Mouse (Mus musculus): ENCODE data around the gene Dse. TPM values are rescaled to one million over a fixed set of nuclear protein-coding genes. Genes with fewer than 3 reads are reported as not detected.

Gene Dse
- total and polyA plus RNA-seq, 2 experiments = 4.4 to 12.5 TPM

DNA sequence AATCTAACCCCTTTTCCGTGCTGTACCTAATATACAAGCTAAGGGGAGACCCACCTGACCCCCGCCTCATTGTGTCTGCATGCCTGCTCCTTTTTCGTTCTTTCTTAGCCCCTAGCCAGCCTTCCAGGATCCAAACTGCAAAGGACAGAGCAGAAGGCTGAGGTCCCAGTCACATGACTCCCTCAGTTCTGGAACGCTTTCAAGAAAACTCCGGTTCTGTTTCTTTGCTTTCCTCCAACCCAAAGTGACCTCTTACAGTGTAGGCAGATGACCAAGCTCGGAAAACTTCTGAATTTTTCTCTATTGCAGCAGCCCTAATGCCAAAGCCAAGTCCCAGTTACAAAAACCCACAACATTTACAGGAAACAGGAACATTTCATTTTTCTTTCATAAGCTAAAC, 79.1 kb downstream of the Dse start:
- H3K9ac ChIP-seq (ENCODE audit: low read depth, low read length) = no peak overlapping the region
- H3K36me3 ChIP-seq (ENCODE audit: control insufficient read depth, insufficient read depth, low read length) = no peaks in the 10 kb centered on the region
- WGBS = 26% methylated on average over 6 of the region's 6 CpGs
- H3K27me3 ChIP-seq (ENCODE audit: control insufficient read depth, insufficient read depth, low read length) = no peaks in the 10 kb centered on the region
- H3K79me2 ChIP-seq (ENCODE audit: control insufficient read depth, insufficient read depth, low read length) = no peaks in the 10 kb centered on the region
- no peak for TF ChIP-seq CTCF (IDR thresholded peaks at IDR 0.05; ENCODE audit: low read depth, low read length)
- H3K4me3 ChIP-seq (ENCODE audit: insufficient read depth, low read depth, low read length) = no peak overlapping the region
- DNase-seq (ENCODE audit: extremely low read depth, low read depth, low spot score) = peak; percentile 87
- H3K27ac ChIP-seq (replicated peaks; ENCODE audit: insufficient read depth, low read depth, low read length) = peak overlapping the region; percentile 80
- H3K4me1 ChIP-seq (ENCODE audit: control insufficient read depth, insufficient read depth, low read length) = peaks cover 12% of the 10 kb centered on the region

DNA sequence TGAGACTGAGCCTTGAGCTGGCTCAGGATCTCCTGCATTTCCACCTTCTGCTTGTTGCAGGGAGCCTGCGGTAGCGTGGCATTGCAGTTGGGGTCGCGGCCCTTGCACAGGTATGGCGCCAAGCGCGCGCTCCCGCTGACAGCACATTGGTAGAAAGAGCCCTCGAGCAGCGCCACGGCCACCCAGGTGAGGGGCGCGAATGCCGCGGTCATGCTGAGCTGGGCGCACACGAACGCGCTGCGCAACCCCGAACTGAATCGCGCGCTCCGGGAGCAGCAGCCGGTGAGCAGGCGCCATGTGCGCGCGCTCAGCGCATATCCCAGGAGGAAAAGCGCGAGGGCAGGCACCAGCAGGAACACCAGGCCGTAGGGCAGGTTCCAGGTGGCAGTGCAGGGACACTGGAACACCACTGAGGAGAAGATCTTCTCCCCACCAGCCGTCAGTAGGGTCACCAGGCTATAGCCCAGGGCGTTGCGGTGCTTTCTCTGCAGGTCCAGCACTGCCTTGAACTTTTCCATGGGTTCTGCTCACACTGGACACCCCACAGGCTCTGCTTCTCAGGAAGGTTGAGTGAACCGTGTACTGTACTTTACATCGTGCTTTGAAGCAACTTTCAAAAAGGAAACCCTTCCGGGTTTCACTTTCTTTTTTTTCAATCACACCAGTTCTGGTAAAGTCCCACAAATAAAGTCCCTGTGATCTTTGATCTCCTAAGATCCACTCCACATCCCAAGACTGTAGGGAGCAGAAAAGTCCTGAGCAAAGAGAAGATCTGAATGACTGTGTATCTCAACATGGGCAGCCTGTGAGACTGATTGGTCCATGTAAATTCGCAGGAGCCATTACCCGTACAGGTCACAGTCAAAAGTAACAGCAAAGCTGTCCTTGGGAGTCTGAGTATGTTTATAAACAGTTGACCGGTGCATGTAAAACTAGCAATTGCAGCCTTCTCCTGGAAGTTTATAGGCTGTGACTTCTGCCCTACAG, 79.8 kb downstream of the Dse start, which contains the start of gene Calhm6:
Gene Calhm6, minus strand, starts transcription at position 593 of the 987 bp plus-strand sequence.
- H3K4me1 ChIP-seq (ENCODE audit: control insufficient read depth, insufficient read depth, low read length) = peaks cover 12% of the 10 kb centered on the region
- peak within 1 kb of the TSS; percentile 80 for H3K27ac ChIP-seq (replicated peaks; ENCODE audit: insufficient read depth, low read depth, low read length)
- TF ChIP-seq CTCF (IDR thresholded peaks at IDR 0.05; ENCODE audit: low read depth, low read length) = 0 out of 2 replicates have a peak, but pooled peaks have one; percentile 24
- TF ChIP-seq POLR2A (IDR thresholded peaks at IDR 0.05; ENCODE audit: extremely low read depth, insufficient read depth, low read length) = no peak
- no peaks in the 10 kb centered on the region for H3K27me3 ChIP-seq (ENCODE audit: control insufficient read depth, insufficient read depth, low read length)
- 7% methylated on average over 44 of the region's 44 CpGs for WGBS
- H3K9ac ChIP-seq (ENCODE audit: low read depth, low read length) = peak within 1 kb of the TSS; percentile 90
- no peaks in the 10 kb centered on the region for H3K79me2 ChIP-seq (ENCODE audit: control insufficient read depth, insufficient read depth, low read length)
- no peaks in the 10 kb centered on the region for H3K36me3 ChIP-seq (ENCODE audit: control insufficient read depth, insufficient read depth, low read length)
- H3K4me3 ChIP-seq (ENCODE audit: insufficient read depth, low read depth, low read length) = peak within 1 kb of the TSS; percentile 85
- peak; percentile 52 for DNase-seq (ENCODE audit: extremely low read depth, low read depth, low spot score)

- Histone ChIP-seq H3K27me3 (ENCODE audit: control insufficient read depth, insufficient read depth, low read length) (no peaks in the 10 kb centered on the region), H3K9ac (ENCODE audit: low read depth, low read length) (no peak overlapping the region), H3K4me1 (ENCODE audit: control insufficient read depth, insufficient read depth, low read length) (no peaks in the 10 kb centered on the region), H3K27ac (replicated peaks; ENCODE audit: insufficient read depth, low read depth, low read length) (no peak overlapping the region), H3K36me3 (ENCODE audit: control insufficient read depth, insufficient read depth, low read length) (no peaks in the 10 kb centered on the region), H3K4me3 (ENCODE audit: insufficient read depth, low read depth, low read length) (no peak overlapping the region), H3K79me2 (ENCODE audit: control insufficient read depth, insufficient read depth, low read length) (no peaks in the 10 kb centered on the region)
- 86% methylated on average over 2 of the region's 2 CpGs for WGBS
- TF ChIP-seq CTCF (IDR thresholded peaks at IDR 0.05; ENCODE audit: low read depth, low read length) (no peak), POLR2A (IDR thresholded peaks at IDR 0.05; ENCODE audit: extremely low read depth, insufficient read depth, low read length) (no peak)
- DNase-seq (ENCODE audit: extremely low read depth, low read depth, low spot score) = no peak
These were observed 89.1 kb downstream of the Dse start for GRCm38 (mm10) chr10:34118421-34118820.

DNA sequence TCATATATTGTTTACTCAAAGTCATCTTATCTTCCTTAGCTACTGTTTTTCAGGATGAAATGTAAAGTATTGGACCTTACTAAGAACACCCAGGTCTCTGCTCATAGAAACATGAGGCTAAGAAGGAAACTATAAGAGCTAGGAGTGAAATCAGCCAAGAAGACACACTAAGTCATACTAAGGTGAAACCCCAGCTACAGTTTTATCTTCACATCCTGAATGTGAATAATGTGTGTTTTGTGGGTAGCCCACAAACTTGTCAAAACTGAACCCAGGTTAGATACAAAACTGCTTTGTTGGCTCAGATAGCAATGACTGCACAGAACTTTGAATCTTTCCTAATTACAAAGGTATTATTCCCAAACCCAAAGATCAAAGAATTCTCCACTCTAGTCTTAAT, 89.7 kb downstream of the Dse start:
- Histone ChIP-seq H3K9ac (ENCODE audit: low read depth, low read length) (no peak overlapping the region), H3K79me2 (ENCODE audit: control insufficient read depth, insufficient read depth, low read length) (no peaks in the 10 kb centered on the region), H3K27me3 (ENCODE audit: control insufficient read depth, insufficient read depth, low read length) (no peaks in the 10 kb centered on the region), H3K4me3 (ENCODE audit: insufficient read depth, low read depth, low read length) (no peak overlapping the region), H3K36me3 (ENCODE audit: control insufficient read depth, insufficient read depth, low read length) (no peaks in the 10 kb centered on the region), H3K27ac (replicated peaks; ENCODE audit: insufficient read depth, low read depth, low read length) (no peak overlapping the region), H3K4me1 (ENCODE audit: control insufficient read depth, insufficient read depth, low read length) (no peaks in the 10 kb centered on the region)
- TF ChIP-seq CTCF (IDR thresholded peaks at IDR 0.05; ENCODE audit: low read depth, low read length) = no peak
- no peak for TF ChIP-seq POLR2A (IDR thresholded peaks at IDR 0.05; ENCODE audit: extremely low read depth, insufficient read depth, low read length)
- no peak for DNase-seq (ENCODE audit: extremely low read depth, low read depth, low spot score)

DNA sequence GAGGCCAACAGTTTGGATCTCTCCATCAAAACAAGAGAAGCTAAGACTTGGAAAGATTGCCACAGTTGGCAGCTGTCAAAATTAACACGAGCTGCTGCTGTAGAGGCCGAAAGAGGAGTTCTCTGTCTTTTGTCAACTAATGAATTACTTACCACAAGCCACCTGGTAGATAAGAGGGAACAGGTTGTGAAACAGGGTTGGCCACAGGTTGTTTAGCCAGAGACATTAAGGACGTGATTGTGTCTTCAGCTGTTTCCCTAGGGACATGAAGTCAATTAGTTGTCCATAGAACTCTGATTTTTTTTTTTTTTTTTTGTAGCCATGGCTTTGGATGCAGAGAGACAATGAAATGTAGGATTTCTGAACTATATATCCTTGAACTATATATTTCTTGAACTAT, 90.4 kb downstream of the Dse start:
- WGBS = 60% methylated on average over 3 of the region's 3 CpGs
- DNase-seq (ENCODE audit: extremely low read depth, low read depth, low spot score) = no peak
- H3K4me1 ChIP-seq (ENCODE audit: control insufficient read depth, insufficient read depth, low read length) = no peaks in the 10 kb centered on the region
- H3K9ac ChIP-seq (ENCODE audit: low read depth, low read length) = no peak overlapping the region
- no peaks in the 10 kb centered on the region for H3K27me3 ChIP-seq (ENCODE audit: control insufficient read depth, insufficient read depth, low read length)
- TF ChIP-seq POLR2A (IDR thresholded peaks at IDR 0.05; ENCODE audit: extremely low read depth, insufficient read depth, low read length) (no peak), CTCF (IDR thresholded peaks at IDR 0.05; ENCODE audit: low read depth, low read length) (no peak)
- H3K27ac ChIP-seq (replicated peaks; ENCODE audit: insufficient read depth, low read depth, low read length) = no peak overlapping the region
- H3K79me2 ChIP-seq (ENCODE audit: control insufficient read depth, insufficient read depth, low read length) = no peaks in the 10 kb centered on the region
- H3K4me3 ChIP-seq (ENCODE audit: insufficient read depth, low read depth, low read length) = no peak overlapping the region
- H3K36me3 ChIP-seq (ENCODE audit: control insufficient read depth, insufficient read depth, low read length) = no peaks in the 10 kb centered on the region

Measured in liver, adult 2 months (tissue).